Mouse (Mus musculus) ES-E14 (cell line): ENCODE measurements around the gene Hcn2.

Experiments
- CHD2 ChIP-seq: IDR thresholded peaks from 2 replicates; pipeline ENCODE4 v1.6.1; 2014; ENCODE audit warnings: mild to moderate bottlenecking, low read depth, low read length, inconsistent platforms
- HCFC1 ChIP-seq: IDR thresholded peaks from 2 replicates; pipeline ENCODE4 v1.6.1; 2012; ENCODE audit warnings: low read length, inconsistent platforms, borderline replicate concordance; ENCODE audit not compliant: insufficient read depth
- MAFK ChIP-seq: IDR thresholded peaks from 2 replicates; pipeline ENCODE4 v1.6.1; 2014; ENCODE audit warnings: mild to moderate bottlenecking, low read depth, low read length, inconsistent platforms; ENCODE audit not compliant: insufficient read depth
- ZC3H11A ChIP-seq: IDR thresholded peaks from 2 replicates; pipeline ENCODE4 v1.6.1; 2012; ENCODE audit warnings: low read depth, mild to moderate bottlenecking, inconsistent platforms, low read length, borderline replicate concordance
- ZNF384 ChIP-seq: IDR thresholded peaks from 2 replicates; pipeline ENCODE4 v1.6.1; 2012; ENCODE audit warnings: low read depth, low read length, inconsistent platforms

- TF ChIP-seq CHD2 (no peak), ZNF384 (no peak), ZC3H11A (no peak), HCFC1 (no peak), MAFK (no peak)
Measured at GRCm38 (mm10) chr10:79713163-79713562, 3.3 kb upstream of the Hcn2 start.
